Mouse (Mus musculus): ENCODE measurements around the gene Isyna1. TPM values are rescaled to one million over a fixed set of nuclear protein-coding genes. Genes with fewer than 3 reads are reported as not detected.

The Isyna1 gene
- total RNA-seq, 1 experiment from 2014 or later = 51.3 TPM

DNA sequence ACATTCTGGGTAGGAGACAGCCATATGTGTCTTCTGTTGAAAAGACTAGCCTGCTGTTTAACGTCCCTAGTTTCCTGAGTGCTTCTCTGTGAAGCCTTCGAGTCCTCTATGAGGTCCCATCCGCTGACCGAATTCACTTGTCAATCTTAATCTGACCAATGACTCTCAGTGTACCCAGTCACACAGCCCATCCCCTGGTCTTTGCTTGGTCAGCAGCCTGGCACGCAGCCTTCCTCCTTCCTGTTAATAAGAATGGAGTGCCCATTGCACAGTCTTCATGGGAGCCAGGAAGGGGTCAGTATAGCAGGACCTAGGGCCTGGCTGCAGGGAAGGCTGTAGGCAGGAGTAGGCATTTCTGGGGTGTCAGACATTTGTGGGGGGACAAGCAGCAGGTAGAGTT, 20.3 kb downstream of the Isyna1 start:
- no peak for ATAC-seq (ENCODE audit: extremely low read depth, insufficient number of reproducible peaks, low FRiP score, poor library complexity, severe bottlenecking)

DNA sequence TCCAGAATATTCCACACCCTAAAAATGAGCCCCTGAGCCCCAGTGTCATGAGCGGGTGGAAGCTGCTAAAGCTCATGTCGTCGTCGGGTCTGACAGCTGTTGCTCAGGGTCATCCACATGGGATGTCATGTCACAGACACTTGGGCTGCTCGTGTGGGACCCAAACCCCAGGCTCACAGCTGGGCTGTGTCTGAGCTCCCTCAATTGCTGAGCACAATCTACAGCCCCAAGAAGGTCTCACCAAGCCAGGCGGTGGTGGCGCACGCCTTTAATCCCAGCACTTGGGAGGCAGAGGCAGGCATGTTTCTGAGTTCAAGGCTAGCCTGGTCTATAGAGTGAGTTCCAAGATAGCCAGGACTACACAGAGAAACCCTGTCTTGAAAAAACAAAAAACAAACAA, 21.1 kb downstream of the Isyna1 start:
- ATAC-seq (ENCODE audit: extremely low read depth, insufficient number of reproducible peaks, low FRiP score, poor library complexity, severe bottlenecking) = no peak

DNA sequence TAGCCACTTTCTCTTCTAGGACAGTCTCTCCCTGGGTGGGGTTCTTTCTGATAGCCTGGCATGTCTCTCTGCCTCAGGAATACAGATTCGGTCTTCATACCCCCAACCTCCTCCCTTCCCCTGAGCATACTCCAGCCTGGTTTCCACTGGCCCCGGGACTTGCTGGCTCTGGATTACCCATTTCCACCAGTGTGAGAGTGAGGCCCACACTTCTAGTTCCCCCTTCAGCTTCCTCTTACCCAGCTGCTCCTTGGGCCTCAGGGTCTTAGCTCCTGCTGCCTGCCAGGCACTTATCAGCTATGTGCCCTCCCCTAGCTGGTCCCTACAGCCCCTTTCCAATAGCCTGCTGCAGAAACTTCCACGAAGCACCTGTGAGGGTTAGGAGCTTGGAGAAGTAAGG, 21.7 kb downstream of the Isyna1 start, which contains the start of gene Lrrc25:
TSS of gene Lrrc25 (plus strand) at position 262 of the 400 bp plus-strand sequence.
- ATAC-seq (ENCODE audit: extremely low read depth, insufficient number of reproducible peaks, low FRiP score, poor library complexity, severe bottlenecking) = no peak

DNA sequence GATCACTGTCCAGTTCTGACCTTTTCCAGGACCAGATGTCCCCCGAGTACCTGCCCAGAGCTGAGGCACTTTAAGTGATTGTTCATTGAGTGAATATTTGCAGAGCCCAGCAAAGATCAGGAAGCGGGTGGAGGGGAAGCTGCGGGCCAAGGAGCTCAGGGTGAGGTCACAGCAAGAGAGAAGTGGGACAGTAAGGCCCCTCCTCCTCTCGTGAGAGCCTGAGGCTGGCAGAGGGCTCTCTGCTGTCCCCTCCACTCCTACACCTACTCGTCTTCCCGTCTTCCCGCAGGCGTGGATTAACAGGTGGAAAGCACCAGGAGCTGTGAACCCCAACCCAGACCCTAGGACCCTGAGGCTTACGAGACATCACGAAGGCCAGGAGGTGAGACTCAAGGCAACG, 22.5 kb downstream of the Isyna1 start:
- ATAC-seq (ENCODE audit: extremely low read depth, insufficient number of reproducible peaks, low FRiP score, poor library complexity, severe bottlenecking) = peak; percentile 30; the same call in 1 of the 2 replicates

DNA sequence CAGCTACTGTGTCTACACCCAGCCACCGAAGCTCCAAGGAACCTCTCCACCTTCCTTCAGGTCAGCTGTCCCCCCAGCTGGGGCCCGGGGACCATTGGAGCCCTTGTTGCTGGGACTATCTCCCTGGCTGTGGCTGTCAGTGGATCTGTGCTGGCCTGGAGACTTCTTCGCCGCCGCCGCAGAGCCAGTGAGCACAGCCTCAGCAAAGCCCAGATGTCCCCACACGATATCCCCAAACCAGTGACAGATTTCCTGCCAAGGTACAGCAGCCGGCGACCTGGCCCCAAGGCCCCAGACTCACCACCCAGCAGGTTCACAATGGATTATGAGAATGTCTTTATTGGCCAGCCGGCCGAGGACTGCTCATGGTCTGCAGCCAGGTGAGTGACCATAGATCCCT, 23.8 kb downstream of the Isyna1 start:
- ATAC-seq (ENCODE audit: extremely low read depth, insufficient number of reproducible peaks, low FRiP score, poor library complexity, severe bottlenecking) = no peak

DNA sequence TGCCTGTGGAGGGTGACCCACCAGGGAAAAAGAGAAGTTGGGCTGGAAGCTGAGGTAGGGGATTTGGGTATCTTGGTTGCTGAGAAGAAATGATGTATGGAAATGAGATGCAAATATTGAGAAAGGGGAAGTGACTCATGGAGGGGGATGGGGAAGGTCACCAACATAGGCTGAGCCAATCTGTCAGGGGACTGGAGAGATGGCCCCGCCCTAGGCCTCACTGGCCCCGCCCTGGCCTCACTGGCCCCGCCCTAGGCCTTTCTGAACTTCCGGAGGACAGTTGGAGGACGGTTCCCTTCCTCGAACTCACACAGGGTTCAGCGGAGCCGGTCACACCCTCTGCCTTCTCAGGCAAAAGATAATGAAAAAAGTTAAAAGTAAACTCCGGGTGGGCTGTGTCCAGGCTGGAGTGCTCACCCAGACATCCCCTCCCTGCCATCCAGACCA, 24.7 kb downstream of the Isyna1 start:
- peak; percentile 90 for ATAC-seq (ENCODE audit: extremely low read depth, insufficient number of reproducible peaks, low FRiP score, poor library complexity, severe bottlenecking)

DNA sequence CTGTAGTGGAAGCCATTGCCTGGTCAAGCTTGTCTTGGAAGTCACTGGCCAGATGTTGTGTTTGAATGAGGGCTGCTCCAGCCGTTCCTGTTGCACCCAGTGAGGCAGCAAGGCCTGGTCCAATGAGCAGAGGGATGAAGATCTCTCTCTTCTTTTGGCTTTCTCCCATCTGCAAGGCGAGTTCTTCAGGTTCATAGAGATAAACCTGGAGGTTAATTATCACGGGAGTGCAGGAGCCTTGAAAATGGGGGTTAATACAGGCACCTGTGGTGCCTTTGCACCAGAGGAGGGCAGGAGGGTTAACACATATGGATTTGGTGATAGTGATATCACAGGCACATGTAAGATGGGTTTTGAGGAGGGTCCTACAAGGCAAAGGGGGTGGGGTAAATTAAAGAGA, 28.0 kb downstream of the Isyna1 start:
- ATAC-seq (ENCODE audit: extremely low read depth, insufficient number of reproducible peaks, low FRiP score, poor library complexity, severe bottlenecking) = no peak

DNA sequence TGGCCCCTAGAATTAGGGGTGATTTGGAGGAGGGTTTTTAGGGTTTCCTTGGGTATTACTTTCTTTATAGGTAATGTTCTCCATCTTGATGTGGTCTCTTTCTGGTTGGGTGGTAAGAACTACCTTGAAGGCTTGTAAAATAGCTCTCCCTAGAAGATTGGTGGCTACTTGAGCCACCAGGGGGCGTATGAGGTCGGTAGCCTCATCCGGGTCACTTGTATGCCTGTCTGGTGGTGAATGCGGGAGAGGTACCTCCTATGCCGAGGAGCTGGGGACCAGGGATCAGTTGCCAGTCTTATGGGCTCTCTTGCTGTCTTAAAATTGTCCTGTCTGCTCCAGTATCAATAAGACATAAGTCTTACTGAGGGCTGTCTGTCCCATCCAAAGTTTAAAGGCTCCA, 30.9 kb downstream of the Isyna1 start:
- peak; percentile 23; the same call in 1 of the 2 replicates for ATAC-seq (ENCODE audit: extremely low read depth, insufficient number of reproducible peaks, low FRiP score, poor library complexity, severe bottlenecking)

DNA sequence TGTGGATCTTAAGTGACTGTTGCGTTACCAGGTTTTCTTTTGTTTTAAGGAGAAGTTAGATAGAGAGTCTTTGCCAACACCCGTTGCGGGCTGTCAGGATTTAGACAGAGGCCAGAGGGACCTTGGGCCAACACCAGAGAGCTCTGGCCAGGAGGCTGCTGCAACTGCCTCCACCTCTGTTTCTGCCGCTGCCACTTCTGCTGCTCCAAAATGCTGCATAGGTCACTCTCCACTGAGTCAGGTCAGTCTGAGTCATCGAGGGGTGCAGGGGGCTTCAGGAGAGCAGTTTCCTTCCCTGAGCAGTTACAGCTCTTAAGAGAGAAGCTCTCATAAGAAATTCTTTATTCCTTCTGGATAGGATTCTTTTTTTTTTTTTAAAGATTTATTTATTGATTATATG, 32.9 kb downstream of the Isyna1 start:
- ATAC-seq (ENCODE audit: extremely low read depth, insufficient number of reproducible peaks, low FRiP score, poor library complexity, severe bottlenecking) = no peak

DNA sequence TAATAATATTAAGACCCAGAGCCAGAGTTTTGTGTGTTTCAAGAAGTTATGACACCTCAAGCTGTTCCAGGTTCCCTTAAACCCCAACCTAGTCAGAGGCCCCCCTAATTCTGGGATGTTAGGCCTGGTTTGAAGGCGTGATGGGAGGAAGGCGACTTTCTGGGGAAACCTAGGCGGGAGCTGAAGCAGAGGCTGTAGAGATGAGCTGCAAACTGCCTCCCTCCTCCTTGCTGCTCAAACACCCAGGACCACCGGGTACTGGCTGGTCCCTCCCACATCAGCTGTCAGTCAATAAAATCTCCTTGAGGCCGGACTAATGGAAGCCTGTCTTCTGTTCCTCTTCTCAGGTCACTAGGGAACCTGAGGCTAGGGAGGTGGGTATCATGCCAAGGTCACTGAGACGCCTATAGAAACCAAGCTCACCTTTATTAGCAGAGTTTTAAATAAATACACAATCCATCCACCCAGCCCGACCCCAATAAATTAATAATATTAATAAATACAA, 34.9 kb downstream of the Isyna1 start:
- no peak for ATAC-seq (ENCODE audit: extremely low read depth, insufficient number of reproducible peaks, low FRiP score, poor library complexity, severe bottlenecking)

DNA sequence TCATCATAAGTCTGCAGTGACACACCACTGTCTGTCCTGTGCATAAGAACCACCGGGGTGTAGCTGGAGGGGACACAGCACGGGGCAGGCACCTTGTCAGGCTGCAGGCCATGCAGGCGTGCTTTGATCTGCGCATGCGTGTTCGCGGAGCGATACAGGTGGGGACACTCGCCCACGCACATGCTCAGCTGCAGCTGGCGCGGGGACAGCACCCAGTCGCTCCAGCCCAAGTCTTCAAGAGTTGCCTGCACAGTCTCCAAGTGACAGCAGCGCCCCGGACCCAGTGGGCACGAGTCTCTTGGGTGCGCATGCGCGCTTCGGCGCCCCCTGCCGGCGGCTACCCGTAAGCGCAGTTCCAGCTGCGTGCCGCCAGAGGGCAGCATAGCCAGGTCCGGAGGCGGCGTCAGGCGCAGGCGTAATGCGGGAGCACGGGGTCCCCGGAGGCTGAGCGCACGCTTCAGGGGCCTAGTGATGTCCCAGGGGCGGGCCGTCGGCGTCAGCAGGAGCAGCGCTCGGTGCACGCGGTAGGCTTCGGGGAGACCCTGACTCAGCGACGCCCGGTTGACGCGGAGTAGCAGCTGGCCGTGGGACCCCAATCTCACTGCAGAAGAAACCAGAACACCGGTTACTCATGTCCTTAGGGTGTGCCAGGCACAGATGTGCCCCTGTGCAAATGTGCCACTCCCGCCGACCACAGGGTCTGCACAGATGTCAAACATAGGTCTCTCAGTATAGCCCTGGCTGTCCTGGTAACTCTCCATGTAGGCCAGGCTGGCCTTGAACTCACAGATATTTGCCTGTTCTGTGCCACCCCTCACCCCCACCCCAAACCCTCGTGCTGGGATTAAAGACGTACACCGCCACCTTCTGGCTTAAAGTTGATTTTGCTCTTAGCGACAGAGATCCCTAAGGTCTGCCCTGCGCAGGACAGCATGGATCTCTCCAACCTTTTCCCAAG, 35.7 kb downstream of the Isyna1 start:
- peak; percentile 62 for ATAC-seq (ENCODE audit: extremely low read depth, insufficient number of reproducible peaks, low FRiP score, poor library complexity, severe bottlenecking)

DNA sequence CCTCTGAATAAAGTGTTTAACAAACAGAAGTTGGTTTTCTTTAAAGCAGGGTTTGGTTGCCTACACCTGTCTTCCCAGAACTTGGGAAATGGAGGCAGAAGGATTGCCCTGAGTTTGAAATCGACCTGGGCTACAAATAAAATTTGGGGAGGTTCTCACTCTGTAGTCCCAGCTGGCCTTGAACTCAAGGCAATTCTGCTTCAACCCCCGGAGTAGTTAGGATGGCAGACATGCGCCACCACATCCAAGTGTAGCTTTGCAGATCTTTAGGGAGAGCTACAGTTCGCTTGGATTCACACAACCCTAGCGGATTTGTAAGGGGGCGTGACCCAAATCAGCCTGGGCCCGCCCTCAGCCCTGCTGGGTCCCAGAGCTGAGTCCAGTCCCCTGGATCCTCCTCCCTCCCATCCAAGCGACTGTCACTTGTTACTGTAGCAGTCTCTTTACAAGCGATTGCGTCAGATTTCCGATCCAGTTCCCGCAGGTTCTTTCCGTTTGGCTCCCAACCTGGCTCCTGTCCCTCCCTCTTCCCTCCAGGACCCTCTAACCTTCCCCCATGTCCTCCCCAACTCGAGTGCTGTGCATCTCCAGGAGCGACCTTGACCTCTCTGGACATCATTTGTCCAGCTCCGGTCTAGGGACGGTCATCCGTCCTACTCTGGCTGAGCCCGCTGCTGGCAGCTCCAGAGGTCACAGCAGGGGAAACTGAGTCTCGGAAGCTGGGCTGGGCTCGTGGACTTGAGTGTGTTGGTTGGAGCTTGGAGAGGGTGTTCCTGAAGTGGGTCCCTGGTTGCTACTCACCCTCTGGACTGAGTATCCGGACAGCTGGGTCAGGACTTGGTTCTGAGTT, 36.6 kb downstream of the Isyna1 start:
- no peak for ATAC-seq (ENCODE audit: extremely low read depth, insufficient number of reproducible peaks, low FRiP score, poor library complexity, severe bottlenecking)

DNA sequence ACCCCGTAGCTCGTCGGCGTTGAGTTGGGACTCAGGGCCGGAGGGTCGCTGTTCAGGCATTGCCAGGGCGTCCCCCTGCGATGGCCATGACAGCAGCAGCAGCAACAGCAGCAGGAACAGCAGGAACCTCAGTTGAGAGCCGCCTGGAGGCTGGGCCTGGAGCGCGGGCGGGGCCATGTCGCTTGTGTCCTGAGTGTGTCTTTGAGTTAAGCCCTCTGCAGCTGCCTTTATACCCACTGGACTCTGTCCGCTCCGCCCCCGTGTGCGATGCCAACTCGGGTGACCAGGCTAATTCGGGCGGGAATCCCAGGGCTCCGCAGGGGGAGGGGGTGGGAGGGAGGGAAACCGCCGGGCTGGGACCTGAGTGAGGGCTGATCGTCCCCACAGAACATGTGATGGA, 37.3 kb downstream of the Isyna1 start:
- ATAC-seq (ENCODE audit: extremely low read depth, insufficient number of reproducible peaks, low FRiP score, poor library complexity, severe bottlenecking) = no peak

DNA sequence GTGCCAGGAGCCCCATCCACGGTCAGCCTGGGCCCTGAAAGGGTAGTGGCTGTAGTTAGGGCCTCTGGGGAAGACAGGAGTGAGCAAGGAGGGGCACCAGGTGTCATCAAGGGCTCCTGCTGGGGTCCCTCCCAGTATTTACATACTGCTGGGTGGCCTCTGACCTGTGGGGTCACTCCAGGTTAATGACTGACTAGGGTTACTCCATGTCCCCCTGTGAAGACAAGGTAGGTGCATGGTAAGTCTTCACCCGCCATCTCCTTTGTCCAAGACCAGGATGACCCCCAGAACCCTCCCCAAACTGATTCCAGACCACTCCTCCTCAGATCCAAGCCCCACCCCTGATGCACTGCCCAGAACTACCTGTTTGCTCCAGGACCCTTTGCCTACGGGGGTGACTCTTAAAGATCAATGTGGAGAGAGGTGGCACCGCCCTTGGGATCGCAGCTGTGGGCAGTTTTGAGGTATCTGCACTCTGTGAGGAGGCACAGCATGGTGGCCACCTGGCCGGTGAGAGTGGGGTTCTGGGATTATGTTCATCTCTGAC, 38.2 kb downstream of the Isyna1 start, which contains the start of gene Gdf15:
TSS of gene Gdf15 (minus strand) at position 111 of the 547 bp plus-strand sequence.
- no peak for ATAC-seq (ENCODE audit: extremely low read depth, insufficient number of reproducible peaks, low FRiP score, poor library complexity, severe bottlenecking)

DNA sequence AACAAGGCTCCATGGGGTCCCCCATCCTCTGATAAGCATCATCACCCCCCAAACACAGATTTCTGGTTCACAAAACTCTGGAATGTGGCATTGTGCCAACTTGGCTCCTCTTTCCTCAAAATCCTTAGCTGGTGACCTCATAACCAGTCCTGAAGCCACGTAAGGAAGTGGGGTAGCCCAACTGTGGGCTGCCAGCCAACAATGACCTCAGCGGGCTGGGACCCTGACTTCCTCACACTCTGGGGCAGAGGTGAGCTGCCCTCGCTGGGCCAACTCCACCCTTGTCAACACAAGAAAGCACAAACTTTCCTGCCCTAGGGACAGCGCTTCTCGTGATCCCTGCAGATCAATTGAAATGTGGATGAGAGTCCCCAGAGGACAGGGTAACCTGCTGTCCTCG, 39.9 kb downstream of the Isyna1 start:
- ATAC-seq (ENCODE audit: extremely low read depth, insufficient number of reproducible peaks, low FRiP score, poor library complexity, severe bottlenecking) = no peak; the same call in 1 of the 2 replicates

DNA sequence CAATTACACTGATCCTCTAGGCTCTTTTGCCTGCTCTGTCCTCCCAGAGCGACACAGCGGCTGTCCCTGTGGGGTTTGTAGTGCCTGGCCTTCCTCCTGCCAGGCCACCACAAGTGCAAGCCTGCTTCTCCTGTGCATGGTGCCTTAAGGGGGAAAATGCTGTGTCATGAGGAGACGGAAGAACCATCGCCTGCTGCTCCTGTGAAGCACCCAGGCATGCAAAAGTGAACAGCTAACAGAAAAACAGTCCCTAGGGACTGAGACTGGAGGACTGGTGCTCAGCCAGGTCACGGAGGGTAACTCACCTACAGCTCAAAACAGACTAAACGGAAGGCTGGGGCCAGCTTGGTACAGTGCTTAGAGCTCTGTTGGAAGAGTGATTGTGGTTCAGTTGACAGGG, 41.4 kb downstream of the Isyna1 start:
- peak; percentile 60 for ATAC-seq (ENCODE audit: extremely low read depth, insufficient number of reproducible peaks, low FRiP score, poor library complexity, severe bottlenecking)

DNA sequence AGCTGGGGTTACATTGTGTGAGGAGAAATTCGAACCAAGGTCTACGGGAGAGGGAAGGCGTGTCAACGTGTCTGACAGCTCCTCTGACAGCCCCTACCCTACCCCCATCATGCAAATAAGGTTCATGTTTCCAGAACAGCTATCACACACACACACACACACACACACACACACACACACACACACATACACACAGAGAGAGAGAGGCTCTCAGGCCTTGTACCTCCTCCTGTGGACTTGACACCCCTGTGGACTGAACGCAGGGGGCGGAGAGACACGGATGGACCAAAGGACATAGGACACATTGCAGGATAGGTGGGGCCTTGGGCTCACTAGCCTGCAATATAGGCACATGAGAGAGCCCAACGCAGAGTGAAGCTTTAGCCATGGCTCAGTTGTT, 42.7 kb downstream of the Isyna1 start:
- ATAC-seq (ENCODE audit: extremely low read depth, insufficient number of reproducible peaks, low FRiP score, poor library complexity, severe bottlenecking) = no peak

DNA sequence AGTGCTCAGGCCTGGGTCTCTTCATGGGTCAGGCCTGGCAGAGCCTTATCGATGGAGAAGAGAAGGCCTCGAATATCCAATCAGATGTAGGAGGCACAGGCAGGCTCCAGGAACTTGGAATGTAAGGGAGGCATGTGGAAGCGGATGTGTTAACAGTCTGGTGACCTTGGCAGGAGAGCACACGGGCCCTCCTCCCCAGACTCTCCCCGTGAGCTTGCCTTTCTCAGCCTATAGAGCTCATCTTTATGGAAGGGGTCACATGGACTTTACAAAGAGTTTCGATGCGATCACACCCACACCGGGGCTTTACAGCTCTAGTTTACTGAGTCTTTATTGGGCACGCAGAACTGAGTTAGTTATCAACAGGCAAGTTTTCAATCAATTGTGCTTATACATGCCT, 44.6 kb downstream of the Isyna1 start:
- ATAC-seq (ENCODE audit: extremely low read depth, insufficient number of reproducible peaks, low FRiP score, poor library complexity, severe bottlenecking) = no peak

DNA sequence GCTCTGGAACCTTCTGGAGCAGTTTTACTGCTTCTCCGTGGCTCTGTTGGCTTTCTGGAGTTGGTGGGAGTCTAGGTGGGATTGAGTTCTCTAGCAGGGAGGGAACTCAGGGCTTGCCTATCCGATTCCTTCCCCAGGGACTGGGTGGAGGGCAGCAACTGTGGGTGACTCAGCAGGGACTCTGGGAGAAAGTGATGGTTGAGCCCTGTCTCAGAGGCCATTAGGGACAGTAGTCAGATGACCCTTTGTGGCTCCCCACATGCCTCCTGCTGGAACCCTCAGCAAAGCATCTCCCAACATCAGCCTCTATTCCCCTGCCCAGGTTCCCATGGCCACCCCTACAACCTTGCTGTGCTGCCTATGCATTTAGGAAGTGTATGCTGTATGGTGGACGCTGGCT, 48.8 kb downstream of the Isyna1 start:
- ATAC-seq (ENCODE audit: extremely low read depth, insufficient number of reproducible peaks, low FRiP score, poor library complexity, severe bottlenecking) = no peak

All from neutrophil, adult 5-6 weeks (primary cell).